Mouse (Mus musculus) kidney, adult 2 months (tissue): ENCODE results near the gene Ankrd6.

ENCODE experiments used
- CTCF ChIP-seq: fragments of 200-500 bp; conservative IDR thresholded peaks from 2 replicates; pipeline ENCODE4 v1.5.1; 2011; ENCODE audit warnings: low read depth, mild to moderate bottlenecking, control low read depth, low read length, moderate library complexity, mixed read lengths; ENCODE audit not compliant: insufficient read depth, insufficient read length
- POLR2A ChIP-seq: fragments of 200-500 bp; IDR thresholded peaks from one replicate; pipeline ENCODE4 v1.6.1; 2011; ENCODE audit warnings: low read depth, low read length, control low read depth

DNA sequence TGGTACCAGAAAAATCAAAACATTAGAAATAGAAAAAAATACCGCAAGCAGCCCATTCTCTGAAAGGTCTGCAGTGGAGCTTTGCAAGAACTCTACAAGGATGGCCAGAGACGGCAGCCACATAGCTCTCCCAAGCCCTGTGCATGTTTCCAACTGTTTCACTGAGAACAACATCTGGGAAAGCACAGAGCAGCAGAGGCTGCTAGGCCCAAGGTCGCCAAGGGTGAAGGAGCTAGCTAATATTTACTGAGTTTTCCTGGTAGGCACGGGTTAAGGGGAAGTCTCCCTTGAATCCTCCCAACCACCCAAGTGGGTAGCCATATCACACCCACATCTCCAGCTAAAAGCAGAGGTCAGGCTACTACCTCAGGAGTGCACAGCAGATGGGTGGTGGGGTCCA is 69.6 kb downstream of the Ankrd6 start:
- TF ChIP-seq CTCF (no peak), POLR2A (no peak)
